Mouse (Mus musculus): ENCODE measurements around the gene 1810030O07Rik. TPM values are rescaled to one million over a fixed set of nuclear protein-coding genes. Genes with fewer than 3 reads are reported as not detected.
A peak's percentile ranks its signal among the peaks of the same experiment; 100 is the strongest.

1810030O07Rik gene
- polyA plus RNA-seq (2015; fragmentation: Nextera tagmentation; extraction: Ambion mirVana), result 36.6 and 37.0 TPM in 2 replicates

GRCm38 (mm10) chrX:12673054-12673775 is at the start of gene 1810030O07Rik:
1810030O07Rik (minus strand) TSS chrX:12673668.
- peak within 1 kb of the TSS; percentile 95 for H3K27ac ChIP-seq (ENCODE audit: low read length)
- WGBS, result 8% methylated on average over 42 of the region's 42 CpGs
- H3K4me2 ChIP-seq (ENCODE audit: low read depth, low read length), result peak within 1 kb of the TSS; percentile 65
- H3K4me1 ChIP-seq (ENCODE audit: control insufficient read depth, insufficient read depth, low read length), result no peaks in the 10 kb centered on the region
- peak; percentile 100 for ATAC-seq
- H3K4me3 ChIP-seq (ENCODE audit: low read length), result peak within 1 kb of the TSS; percentile 71
- no peaks in the 10 kb centered on the region for H3K36me3 ChIP-seq (ENCODE audit: control insufficient read depth, insufficient read depth, low read length)
- peak within 1 kb of the TSS; percentile 76 for H3K9ac ChIP-seq (ENCODE audit: low read depth, low read length)
- no peaks in the 10 kb centered on the region for H3K9me3 ChIP-seq (ENCODE audit: control insufficient read depth, low read length)
- no peaks in the 10 kb centered on the region; the same call in 1 of the 2 replicates for H3K27me3 ChIP-seq (replicated peaks; ENCODE audit: control insufficient read depth, insufficient read depth, low read length)

- 82% methylated on average over 4 of the region's 4 CpGs for WGBS
Observed at GRCm38 (mm10) chrX:12716036-12716435, 42.6 kb upstream of the 1810030O07Rik start.

GRCm38 (mm10) chrX:12713796-12714195 is 40.3 kb upstream of the 1810030O07Rik start:
- no peaks in the 10 kb centered on the region for H3K4me1 ChIP-seq (ENCODE audit: control insufficient read depth, insufficient read depth, low read length)
- H3K9me3 ChIP-seq (ENCODE audit: control insufficient read depth, low read length), result no peaks in the 10 kb centered on the region
- no peak for ATAC-seq
- no peak overlapping the region for H3K4me3 ChIP-seq (ENCODE audit: low read length)
- no peaks in the 10 kb centered on the region for H3K36me3 ChIP-seq (ENCODE audit: control insufficient read depth, insufficient read depth, low read length)
- 92% methylated on average over 7 of the region's 7 CpGs for WGBS
- no peak overlapping the region for H3K9ac ChIP-seq (ENCODE audit: low read depth, low read length)
- no peak overlapping the region for H3K4me2 ChIP-seq (ENCODE audit: low read depth, low read length)
- H3K27ac ChIP-seq (ENCODE audit: low read length), result no peak overlapping the region
- H3K27me3 ChIP-seq (replicated peaks; ENCODE audit: control insufficient read depth, insufficient read depth, low read length), result no peaks in the 10 kb centered on the region

More at GRCm38 (mm10) chrX:12716036-12716435, 42.6 kb upstream of the 1810030O07Rik start:
- H3K4me1 ChIP-seq (ENCODE audit: control insufficient read depth, insufficient read depth, low read length), result no peaks in the 10 kb centered on the region
- no peak overlapping the region for H3K9ac ChIP-seq (ENCODE audit: low read depth, low read length)
- ATAC-seq, result no peak
- no peaks in the 10 kb centered on the region for H3K27me3 ChIP-seq (replicated peaks; ENCODE audit: control insufficient read depth, insufficient read depth, low read length)
- H3K36me3 ChIP-seq (ENCODE audit: control insufficient read depth, insufficient read depth, low read length), result no peaks in the 10 kb centered on the region
- no peak overlapping the region for H3K4me3 ChIP-seq (ENCODE audit: low read length)
- H3K9me3 ChIP-seq (ENCODE audit: control insufficient read depth, low read length), result no peaks in the 10 kb centered on the region
- no peak overlapping the region for H3K27ac ChIP-seq (ENCODE audit: low read length)
- no peak overlapping the region for H3K4me2 ChIP-seq (ENCODE audit: low read depth, low read length)

- no peaks in the 10 kb centered on the region for H3K27me3 ChIP-seq (replicated peaks; ENCODE audit: control insufficient read depth, insufficient read depth, low read length)
- no peak overlapping the region for H3K27ac ChIP-seq (ENCODE audit: low read length)
- H3K4me2 ChIP-seq (ENCODE audit: low read depth, low read length), result no peak overlapping the region
- WGBS, result 76% methylated on average over 8 of the region's 8 CpGs
- no peak for ATAC-seq
- H3K4me3 ChIP-seq (ENCODE audit: low read length), result no peak overlapping the region
- H3K4me1 ChIP-seq (ENCODE audit: control insufficient read depth, insufficient read depth, low read length), result no peaks in the 10 kb centered on the region
- H3K9ac ChIP-seq (ENCODE audit: low read depth, low read length), result no peak overlapping the region
- H3K36me3 ChIP-seq (ENCODE audit: control insufficient read depth, insufficient read depth, low read length), result no peaks in the 10 kb centered on the region
- H3K9me3 ChIP-seq (ENCODE audit: control insufficient read depth, low read length), result no peaks in the 10 kb centered on the region
Observed at GRCm38 (mm10) chrX:12686910-12687309, 13.4 kb upstream of the 1810030O07Rik start.

- no peak overlapping the region for H3K4me3 ChIP-seq (ENCODE audit: low read length)
- no peak overlapping the region for H3K9ac ChIP-seq (ENCODE audit: low read depth, low read length)
- no peak for ATAC-seq
- no peak overlapping the region for H3K4me2 ChIP-seq (ENCODE audit: low read depth, low read length)
- H3K9me3 ChIP-seq (ENCODE audit: control insufficient read depth, low read length), result no peaks in the 10 kb centered on the region
- no peak overlapping the region for H3K27ac ChIP-seq (ENCODE audit: low read length)
- H3K36me3 ChIP-seq (ENCODE audit: control insufficient read depth, insufficient read depth, low read length), result no peaks in the 10 kb centered on the region
- no peaks in the 10 kb centered on the region for H3K4me1 ChIP-seq (ENCODE audit: control insufficient read depth, insufficient read depth, low read length)
- no peaks in the 10 kb centered on the region for H3K27me3 ChIP-seq (replicated peaks; ENCODE audit: control insufficient read depth, insufficient read depth, low read length)
Observed at GRCm38 (mm10) chrX:12686071-12686470, 12.6 kb upstream of the 1810030O07Rik start.

GRCm38 (mm10) chrX:12677396-12677795 is 3.9 kb upstream of the 1810030O07Rik start:
- WGBS, result 26% methylated on average over 6 of the region's 6 CpGs
- Histone ChIP-seq H3K4me1 (ENCODE audit: control insufficient read depth, insufficient read depth, low read length) (no peaks in the 10 kb centered on the region), H3K9me3 (ENCODE audit: control insufficient read depth, low read length) (no peaks in the 10 kb centered on the region), H3K9ac (ENCODE audit: low read depth, low read length) (no peak overlapping the region), H3K36me3 (ENCODE audit: control insufficient read depth, insufficient read depth, low read length) (no peaks in the 10 kb centered on the region), H3K27ac (ENCODE audit: low read length) (no peak overlapping the region), H3K4me3 (ENCODE audit: low read length) (no peak overlapping the region), H3K4me2 (ENCODE audit: low read depth, low read length) (no peak overlapping the region), H3K27me3 (replicated peaks; ENCODE audit: control insufficient read depth, insufficient read depth, low read length) (no peaks in the 10 kb centered on the region; the same call in 1 of the 2 replicates)
- ATAC-seq, result no peak

GRCm38 (mm10) chrX:12653879-12654278 is 19.6 kb downstream of the 1810030O07Rik start:
- Histone ChIP-seq H3K27me3 (replicated peaks; ENCODE audit: control insufficient read depth, insufficient read depth, low read length) (no peaks in the 10 kb centered on the region), H3K4me3 (ENCODE audit: low read length) (no peak overlapping the region), H3K36me3 (ENCODE audit: control insufficient read depth, insufficient read depth, low read length) (0 out of 2 replicates have a peak, but pooled peaks cover 3% of the 10 kb centered on the region), H3K27ac (ENCODE audit: low read length) (no peak overlapping the region), H3K4me2 (ENCODE audit: low read depth, low read length) (no peak overlapping the region), H3K9me3 (ENCODE audit: control insufficient read depth, low read length) (no peaks in the 10 kb centered on the region), H3K9ac (ENCODE audit: low read depth, low read length) (no peak overlapping the region), H3K4me1 (ENCODE audit: control insufficient read depth, insufficient read depth, low read length) (no peaks in the 10 kb centered on the region)
- WGBS, result 76% methylated on average over 2 of the region's 2 CpGs
- ATAC-seq, result no peak

- no peak for ATAC-seq
- Histone ChIP-seq H3K4me1 (ENCODE audit: control insufficient read depth, insufficient read depth, low read length) (no peaks in the 10 kb centered on the region), H3K9me3 (ENCODE audit: control insufficient read depth, low read length) (no peaks in the 10 kb centered on the region), H3K27me3 (replicated peaks; ENCODE audit: control insufficient read depth, insufficient read depth, low read length) (no peaks in the 10 kb centered on the region), H3K4me2 (ENCODE audit: low read depth, low read length) (no peak overlapping the region), H3K27ac (ENCODE audit: low read length) (no peak overlapping the region), H3K36me3 (ENCODE audit: control insufficient read depth, insufficient read depth, low read length) (no peaks in the 10 kb centered on the region), H3K4me3 (ENCODE audit: low read length) (no peak overlapping the region), H3K9ac (ENCODE audit: low read depth, low read length) (no peak overlapping the region)
- WGBS, result 90% methylated on average over 16 of the region's 16 CpGs
Observed at GRCm38 (mm10) chrX:12651906-12652305, 21.6 kb downstream of the 1810030O07Rik start.

- Histone ChIP-seq H3K4me2 (ENCODE audit: low read depth, low read length) (no peak overlapping the region), H3K4me3 (ENCODE audit: low read length) (no peak overlapping the region), H3K27ac (ENCODE audit: low read length) (no peak overlapping the region), H3K27me3 (replicated peaks; ENCODE audit: control insufficient read depth, insufficient read depth, low read length) (no peaks in the 10 kb centered on the region), H3K36me3 (ENCODE audit: control insufficient read depth, insufficient read depth, low read length) (no peaks in the 10 kb centered on the region), H3K9me3 (ENCODE audit: control insufficient read depth, low read length) (no peaks in the 10 kb centered on the region), H3K9ac (ENCODE audit: low read depth, low read length) (no peak overlapping the region), H3K4me1 (ENCODE audit: control insufficient read depth, insufficient read depth, low read length) (no peaks in the 10 kb centered on the region)
- 65% methylated on average over 12 of the region's 12 CpGs for WGBS
- ATAC-seq, result no peak
Observed at GRCm38 (mm10) chrX:12645531-12646304, 27.8 kb downstream of the 1810030O07Rik start.

Measured in intestine, embryonic 16.5 days (tissue).